Mouse (Mus musculus) kidney, postnatal 0 days (tissue): ENCODE results near the gene Pde12. TPM values are rescaled to one million over a fixed set of nuclear protein-coding genes. Genes with fewer than 3 reads are reported as not detected.

ENCODE experiments used
- ATAC-seq: fragments of 200-750 bp; cut with Nextera tagmentation; replicated peaks from 2 replicates; pipeline ENCODE4 v1.8.0; 2017; ENCODE audit warnings: low read depth, moderate number of reproducible peaks, moderate TSS enrichment, moderate library complexity; ENCODE audit not compliant: low FRiP score
- DNase-seq: peaks from one replicate; pipeline ENCODE4 v3.0.0-alpha.2; 2016; ENCODE audit warnings: low spot score
- H3K27ac ChIP-seq: fragments of 300-500 bp; sonication (generic); 2 replicates; pipeline ENCODE4 v1.5.1; 2014; ENCODE audit warnings: mild to moderate bottlenecking
- H3K27me3 ChIP-seq: fragments of 300-500 bp; sonication (generic); 2 replicates; pipeline ENCODE4 v1.6.1; 2014; ENCODE audit warnings: low read length, mixed read lengths; ENCODE audit not compliant: insufficient read depth
- H3K36me3 ChIP-seq: fragments of 300-500 bp; sonication (generic); 2 replicates; pipeline ENCODE4 v1.6.1; 2014; ENCODE audit warnings: low read length, mixed read lengths; ENCODE audit not compliant: insufficient read depth
- H3K4me1 ChIP-seq: fragments of 300-500 bp; sonication (generic); replicated peaks from 2 replicates; pipeline ENCODE4 v1.6.1; 2014; ENCODE audit warnings: antibody characterized with exemption, low read length, mixed read lengths; ENCODE audit not compliant: insufficient read depth
- H3K4me2 ChIP-seq: fragments of 300-500 bp; sonication (generic); 2 replicates; pipeline ENCODE4 v1.6.1; 2014; ENCODE audit warnings: mild to moderate bottlenecking, low read length, moderate library complexity, mixed read lengths
- H3K4me3 ChIP-seq: fragments of 300-500 bp; sonication (generic); replicated peaks from 2 replicates; pipeline ENCODE4 v1.5.1; 2014; ENCODE audit warnings: low read depth, low read length
- H3K9ac ChIP-seq: fragments of 300-500 bp; sonication (generic); 2 replicates; pipeline ENCODE4 v1.6.1; 2014; ENCODE audit warnings: low read depth, low read length
- H3K9me3 ChIP-seq: fragments of 300-500 bp; sonication (generic); replicated peaks from 2 replicates; pipeline ENCODE4 v1.6.1; 2016; ENCODE audit warnings: low read length, inconsistent platforms, mixed read lengths
- CTCF ChIP-seq: IDR thresholded peaks from 2 replicates; pipeline ENCODE4 v1.5.1; 2016; ENCODE audit warnings: antibody characterized with exemption, low read depth, mild to moderate bottlenecking, moderate library complexity
- WGBS: fragments of 180-500 bp; shearing (Covaris S2); extraction: QIAGEN DNeasy Blood & Tissue Kit; methylation state at CpG from one replicate; pipeline ENCODE4 v1.1.7; 2014; 5-methylcytosine and 5-hydroxymethylcytosine counted together
- polyA plus RNA-seq: library from polyadenylated mRNA; unstranded; fragments of >200 nt; fragmentation: Nextera tagmentation; extraction: Ambion mirVana; gene quantifications from 2 replicates; pipeline ENCODE4 v1.2.1, GENCODE M21; 2015

Gene Pde12
- polyA plus RNA-seq, 1 experiment from 2014 or later, result 9.2 TPM

- Histone ChIP-seq H3K9ac (no peak overlapping the region), H3K27me3 (no peaks in the 10 kb centered on the region), H3K36me3 (peaks cover 15% of the 10 kb centered on the region), H3K4me2 (no peak overlapping the region), H3K27ac (no peak overlapping the region), H3K4me3 (no peak overlapping the region), H3K9me3 (no peaks in the 10 kb centered on the region), H3K4me1 (no peaks in the 10 kb centered on the region)
- DNase-seq (no peak), ATAC-seq (no peak)
- no peak for TF ChIP-seq CTCF
- 75% methylated on average over 2 of the region's 2 CpGs for WGBS
Observed at GRCm38 (mm10) chr14:26647811-26648210, 21.9 kb downstream of the Pde12 start.

- no peak for TF ChIP-seq CTCF
- ATAC-seq (no peak), DNase-seq (no peak)
- Histone ChIP-seq H3K4me2 (no peak overlapping the region), H3K9me3 (no peaks in the 10 kb centered on the region), H3K27ac (no peak overlapping the region), H3K9ac (no peak overlapping the region), H3K4me1 (no peaks in the 10 kb centered on the region), H3K4me3 (no peak overlapping the region), H3K36me3 (peaks cover 8% of the 10 kb centered on the region), H3K27me3 (no peaks in the 10 kb centered on the region)
- 71% methylated on average over 5 of the region's 5 CpGs for WGBS
Observed at GRCm38 (mm10) chr14:26645989-26646650, 23.6 kb downstream of the Pde12 start.

GRCm38 (mm10) chr14:26643006-26643624 is 26.6 kb downstream of the Pde12 start:
- H3K4me3 ChIP-seq, result no peak overlapping the region
- H3K27me3 ChIP-seq, result no peaks in the 10 kb centered on the region
- no peak for TF ChIP-seq CTCF
- peaks cover 4% of the 10 kb centered on the region; the same call in 1 of the 2 replicates for H3K36me3 ChIP-seq
- H3K4me1 ChIP-seq, result no peaks in the 10 kb centered on the region
- H3K27ac ChIP-seq, result no peak overlapping the region
- ATAC-seq (no peak), DNase-seq (no peak)
- H3K9me3 ChIP-seq, result no peaks in the 10 kb centered on the region
- no peak overlapping the region for H3K4me2 ChIP-seq
- 71% methylated on average over 3 of the region's 3 CpGs for WGBS
- no peak overlapping the region for H3K9ac ChIP-seq

DNA sequence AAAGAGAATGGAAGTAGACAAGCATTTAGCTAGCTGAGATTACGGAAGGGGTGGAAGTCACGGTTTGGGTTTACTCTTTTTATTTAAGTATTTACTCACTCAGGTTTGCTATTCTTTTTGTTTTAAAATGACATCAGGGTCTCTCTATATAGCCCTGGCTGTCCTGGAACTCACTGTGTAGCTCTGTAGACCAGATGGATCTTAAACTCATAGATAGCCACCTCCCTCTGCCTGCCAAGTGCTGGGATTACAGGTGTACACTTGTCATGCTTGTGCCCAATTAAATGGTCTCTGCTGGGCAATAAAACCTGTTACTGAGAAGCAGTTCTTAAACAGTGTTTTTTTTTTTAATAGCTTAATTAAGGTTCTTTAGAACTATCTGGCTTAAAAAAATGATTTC is 29.7 kb downstream of the Pde12 start:
- ATAC-seq, result no peak
- H3K4me2 ChIP-seq, result peak overlapping the region; percentile 75
- no peak overlapping the region for H3K27ac ChIP-seq
- H3K27me3 ChIP-seq, result no peaks in the 10 kb centered on the region
- H3K9me3 ChIP-seq, result no peaks in the 10 kb centered on the region
- DNase-seq, result peak; percentile 64
- H3K4me1 ChIP-seq, result peaks cover 5% of the 10 kb centered on the region; the same call in 1 of the 2 replicates
- no peaks in the 10 kb centered on the region for H3K36me3 ChIP-seq
- TF ChIP-seq CTCF, result peak; percentile 56
- H3K4me3 ChIP-seq, result peak overlapping the region; percentile 99
- H3K9ac ChIP-seq, result peak overlapping the region; percentile 97; the same call in 1 of the 2 replicates
- WGBS, result 38% methylated on average over 2 of the region's 2 CpGs

DNA sequence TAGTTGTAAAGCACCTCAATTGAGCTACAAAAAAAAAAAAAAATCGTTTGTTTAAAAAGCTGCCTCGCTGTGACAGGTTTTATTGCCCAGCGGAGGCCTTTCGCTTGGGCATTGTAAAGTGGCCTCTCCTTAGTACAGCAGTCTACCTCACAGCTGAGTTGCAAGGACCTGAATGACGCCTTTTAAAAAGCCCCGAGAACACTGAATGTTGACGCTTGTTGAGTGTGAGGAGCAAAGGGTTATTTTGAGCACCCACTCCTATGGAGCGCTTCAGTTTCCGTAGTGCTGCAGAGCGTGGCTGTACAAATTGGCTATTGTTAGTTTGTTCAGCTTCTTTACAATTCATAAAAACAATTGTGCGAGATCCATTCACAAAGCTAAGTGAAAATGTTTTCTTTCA is 30.4 kb downstream of the Pde12 start:
- peak overlapping the region; percentile 75 for H3K4me2 ChIP-seq
- H3K4me3 ChIP-seq, result peak overlapping the region; percentile 99
- WGBS, result 2% methylated on average over 11 of the region's 11 CpGs
- DNase-seq, result peak; percentile 51
- H3K9me3 ChIP-seq, result no peaks in the 10 kb centered on the region
- TF ChIP-seq CTCF, result no peak
- no peaks in the 10 kb centered on the region for H3K36me3 ChIP-seq
- H3K9ac ChIP-seq, result peak overlapping the region; percentile 97
- peak overlapping the region; percentile 97; the same call in 1 of the 2 replicates for H3K27ac ChIP-seq
- H3K4me1 ChIP-seq, result peaks cover 5% of the 10 kb centered on the region; the same call in 1 of the 2 replicates
- no peak for ATAC-seq
- H3K27me3 ChIP-seq, result no peaks in the 10 kb centered on the region

GRCm38 (mm10) chr14:26638708-26639084 is 31.0 kb downstream of the Pde12 start:
- Histone ChIP-seq H3K4me1 (peaks cover 5% of the 10 kb centered on the region; the same call in 1 of the 2 replicates), H3K9ac (peak overlapping the region; percentile 97), H3K27me3 (no peaks in the 10 kb centered on the region), H3K36me3 (no peaks in the 10 kb centered on the region), H3K27ac (peak overlapping the region; percentile 97), H3K4me2 (peak overlapping the region; percentile 75), H3K9me3 (no peaks in the 10 kb centered on the region), H3K4me3 (peak overlapping the region; percentile 99)
- ATAC-seq (peak; percentile 55; the same call in 1 of the 2 replicates), DNase-seq (peak; percentile 85)
- WGBS, result 0% methylated on average over 16 of the region's 16 CpGs
- TF ChIP-seq CTCF, result 0 out of 2 replicates have a peak, but pooled peaks have one; percentile 9
